Mouse (Mus musculus) layer of hippocampus, postnatal 14 days (tissue): ENCODE data around the gene Kif18b. TPM values are rescaled to one million over a fixed set of nuclear protein-coding genes. Genes with fewer than 3 reads are reported as not detected.

ENCODE experiments used
- DNase-seq, 2 experiments: peaks; one replicate each; pipeline ENCODE4 v3.0.0; 2021 to 2022; ENCODE audit warnings: low spot score in 2 of 2, mixed read lengths in 1 of 2
- long read RNA-seq, 2 experiments: library from polyadenylated mRNA; stranded (forward); transcript quantifications; one replicate each; pipeline ENCODE4 v2.0.0; 2021
- total RNA-seq, 2 experiments: library from RNA; stranded (reverse); gene quantifications; 2 replicates each; pipeline ENCODE4 v1.2.3; 2021

The Kif18b gene
- 1 to 10 TPM in 1 of 2 experiments, under 1 TPM in 1; 0.91 to 1.4 TPM for total RNA-seq
- long read RNA-seq, experiment 1 = 0 reads
- long read RNA-seq, experiment 2, partial matches to known transcripts = 0 of 3 reads
- long read RNA-seq, experiment 2, other reads (novel, unspliced or antisense) = 1 of 3 reads

DNA sequence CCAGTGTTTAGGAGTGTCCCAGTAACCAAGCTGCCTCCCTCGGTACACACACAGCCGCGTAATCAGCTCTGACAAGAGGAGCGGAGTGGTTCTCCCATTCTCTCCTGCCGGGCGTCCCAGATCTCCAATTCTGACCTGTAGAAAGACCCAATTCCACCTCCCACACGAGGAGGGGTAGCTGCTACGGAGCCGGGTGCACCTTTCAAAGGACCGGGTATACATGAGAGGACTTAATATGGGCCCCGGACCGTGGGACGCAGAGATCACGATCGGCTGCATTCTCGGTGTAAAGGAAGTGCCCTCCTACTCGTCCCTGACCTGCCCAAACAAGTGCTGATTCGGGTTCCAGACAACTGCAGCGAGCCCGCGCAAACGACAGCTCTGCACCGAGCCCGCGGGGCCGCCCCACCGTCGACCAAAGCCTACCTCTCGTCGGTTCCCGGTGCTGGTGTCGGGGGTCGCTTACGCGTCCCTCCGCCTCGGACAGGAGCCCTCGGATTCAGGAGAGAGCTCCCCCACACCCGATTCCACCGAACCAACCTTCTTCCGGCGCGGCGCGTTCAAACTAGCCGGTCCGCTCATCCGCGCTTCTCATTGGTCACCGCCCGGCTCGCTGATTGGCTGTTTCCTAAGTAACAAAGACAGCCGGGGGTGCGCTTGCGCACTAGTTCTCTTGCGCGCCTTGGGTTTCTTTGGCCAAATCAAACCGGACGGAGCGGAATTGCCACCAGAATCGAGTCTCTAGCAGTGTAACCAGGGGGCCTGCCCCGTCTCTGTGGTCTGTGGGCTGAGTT, at the start of gene Kif18b:
Kif18b (minus strand) TSS at position 568 of the 794 bp plus-strand sequence.
- peak; percentile 89 to 96 for DNase-seq

DNA sequence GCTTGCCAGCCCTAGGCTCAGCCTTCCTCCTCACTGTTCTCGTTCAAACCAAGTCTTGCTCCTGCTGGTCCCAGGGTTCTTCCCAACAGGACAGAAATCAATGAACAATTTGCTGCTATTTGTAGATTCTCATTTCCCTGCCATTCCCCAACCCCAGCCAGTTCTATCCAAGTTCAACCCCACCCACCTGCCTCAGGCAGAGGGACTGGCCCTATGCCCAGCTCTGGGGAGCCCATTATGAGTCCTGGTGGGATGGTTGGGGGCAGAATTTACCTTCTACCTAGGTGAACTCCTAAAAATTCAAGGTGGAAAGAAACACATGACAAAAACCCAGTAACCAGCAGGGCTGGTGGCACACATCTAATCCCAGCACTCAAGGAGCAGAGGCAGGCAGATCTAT, 47.4 kb upstream of the Kif18b start:
- DNase-seq = no peak

DNA sequence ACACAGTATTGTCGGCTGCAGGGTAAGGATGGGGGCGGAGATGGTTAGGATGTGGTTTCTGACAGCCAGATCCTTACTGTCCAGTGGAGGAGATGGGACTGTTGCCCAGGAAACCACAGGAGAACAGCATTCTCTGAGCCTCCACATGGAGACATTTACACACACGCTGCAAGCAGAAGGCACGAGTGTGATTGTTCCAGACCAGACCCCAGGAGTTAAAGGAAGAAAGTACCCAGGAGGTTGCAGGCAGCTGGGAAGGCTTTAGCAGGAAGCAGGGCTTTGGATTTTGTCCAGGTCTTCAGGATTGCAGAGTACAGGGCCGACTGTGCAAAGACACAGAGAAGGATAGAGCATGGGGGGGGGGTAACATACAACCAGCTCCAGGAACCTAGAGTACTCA, 46.7 kb upstream of the Kif18b start:
- no peak for DNase-seq

DNA sequence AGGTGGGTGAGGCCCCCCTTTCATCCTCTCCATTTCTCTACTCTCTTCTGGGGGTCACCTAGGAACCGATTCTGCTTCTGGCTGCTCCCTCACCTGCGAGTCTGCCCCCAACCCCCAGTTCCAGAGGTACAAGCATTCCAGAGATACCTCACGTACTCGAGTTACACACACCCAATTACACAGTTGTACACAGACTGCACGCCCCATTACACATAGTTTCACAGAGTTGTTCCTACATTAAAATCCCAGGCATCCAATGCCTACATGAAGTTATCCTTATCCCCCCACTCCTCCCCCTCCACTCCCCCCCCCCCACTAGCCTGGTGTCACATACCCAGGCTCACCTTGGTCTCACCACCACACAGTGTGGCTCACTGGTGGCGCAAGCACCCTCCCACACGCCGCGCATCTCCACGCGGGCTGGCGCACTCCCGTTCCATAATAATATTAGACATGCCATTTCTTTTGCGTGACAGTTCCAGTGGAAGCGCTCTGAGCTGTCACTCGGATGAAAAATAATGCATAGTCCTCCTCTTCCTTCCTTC, 39.7 kb upstream of the Kif18b start:
- no peak for DNase-seq

DNA sequence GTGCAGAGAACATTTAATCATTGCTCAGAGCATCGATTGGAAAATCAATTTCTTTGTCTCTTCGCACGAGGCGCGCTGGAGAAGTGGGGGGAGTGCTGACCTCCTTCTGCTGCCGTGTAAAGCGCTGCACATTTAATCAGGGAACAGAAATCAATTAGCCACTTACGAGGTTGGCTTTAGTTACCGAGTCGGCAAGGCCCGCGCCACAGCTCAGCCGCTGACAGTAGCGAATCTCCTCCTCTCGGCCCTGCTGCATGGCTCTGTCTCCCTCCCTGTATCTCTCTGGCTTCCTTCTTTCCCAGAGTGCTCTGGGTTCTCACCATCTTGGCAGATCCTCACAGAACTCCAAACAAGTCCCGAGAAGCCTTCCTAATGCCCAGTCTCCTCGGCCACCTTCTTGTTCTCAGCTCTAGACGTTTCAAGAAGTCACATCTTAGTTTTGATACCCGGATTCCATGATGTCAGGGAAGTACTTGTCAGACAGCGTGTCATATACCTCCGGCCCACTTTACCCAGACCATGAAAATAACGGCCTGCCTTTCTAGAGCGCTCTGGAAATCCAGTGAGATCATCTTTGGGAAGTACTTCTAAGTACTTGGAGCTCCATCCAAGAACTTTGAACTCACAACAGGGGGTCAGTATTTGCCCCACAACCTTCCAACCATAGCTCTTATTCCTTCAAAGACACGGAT, 39.1 kb upstream of the Kif18b start:
- DNase-seq = no peak

DNA sequence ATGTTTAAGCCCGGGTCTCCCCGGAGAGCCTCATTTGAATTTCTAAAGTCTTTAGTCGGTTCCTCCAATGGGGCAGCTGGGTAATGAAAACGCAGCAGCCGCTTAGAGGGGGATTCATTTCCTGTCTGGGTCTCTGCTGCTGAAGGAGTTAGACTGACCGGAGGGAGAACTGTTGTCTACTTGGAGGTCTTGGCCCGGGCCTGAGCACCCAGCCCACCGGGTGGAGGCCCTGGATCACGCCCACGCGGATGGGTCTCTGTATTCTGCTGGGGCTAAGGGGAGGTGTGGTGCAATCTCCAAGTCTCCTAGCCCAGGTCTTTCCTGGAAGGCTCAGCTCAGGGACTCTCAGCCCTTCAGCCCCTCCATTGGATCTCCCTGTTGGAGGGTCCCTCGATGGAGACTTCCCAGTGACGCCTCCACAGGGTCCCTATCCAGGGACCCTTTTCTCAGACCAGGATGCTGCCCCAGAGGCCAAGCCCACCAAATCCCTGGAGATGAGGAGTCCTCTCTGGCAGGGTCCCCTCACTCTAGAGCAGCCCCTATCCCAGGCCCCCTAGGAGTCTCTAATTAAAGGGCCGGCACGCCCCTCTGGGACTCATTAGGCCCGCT, 38.4 kb upstream of the Kif18b start:
- no peak for DNase-seq

DNA sequence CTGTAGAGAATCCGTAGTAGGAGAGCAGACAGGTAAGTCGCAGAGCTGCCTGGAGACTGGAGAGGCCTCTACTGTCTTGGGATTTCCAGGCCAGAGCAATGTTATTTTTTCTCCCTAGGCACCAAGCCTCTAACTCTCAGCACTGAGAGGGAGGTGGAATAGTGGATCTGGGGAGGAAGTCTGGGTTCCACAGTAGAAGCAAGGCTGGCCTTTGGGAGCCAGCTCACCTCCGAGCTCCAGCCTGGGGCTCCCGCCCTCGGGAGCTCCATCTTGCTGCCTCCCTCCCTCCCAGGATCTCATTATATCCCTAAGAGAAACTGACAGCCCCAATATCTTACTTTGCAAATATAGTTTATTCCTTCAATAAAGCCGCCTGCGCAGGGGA, 37.9 kb upstream of the Kif18b start:
- no peak for DNase-seq

DNA sequence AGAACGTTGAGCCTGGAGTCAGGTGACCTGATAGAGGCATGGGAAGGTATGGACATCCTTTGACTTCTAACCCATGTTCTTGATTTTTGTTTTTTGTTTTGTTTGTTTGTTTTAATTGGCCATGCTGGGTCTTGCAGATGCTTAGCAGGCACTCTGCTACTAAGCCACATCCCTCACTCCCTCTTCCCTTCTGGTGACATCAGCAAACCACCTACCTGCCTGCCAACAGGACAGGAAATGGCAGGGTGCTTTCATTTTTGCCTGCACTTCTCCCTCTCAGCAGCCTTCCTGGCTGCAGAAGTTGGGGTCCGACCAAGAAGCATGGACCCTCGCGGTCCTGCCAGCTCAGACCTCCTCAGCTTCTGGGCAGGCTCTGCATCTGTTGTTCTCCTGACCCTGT, 36.2 kb upstream of the Kif18b start:
- DNase-seq = no peak

DNA sequence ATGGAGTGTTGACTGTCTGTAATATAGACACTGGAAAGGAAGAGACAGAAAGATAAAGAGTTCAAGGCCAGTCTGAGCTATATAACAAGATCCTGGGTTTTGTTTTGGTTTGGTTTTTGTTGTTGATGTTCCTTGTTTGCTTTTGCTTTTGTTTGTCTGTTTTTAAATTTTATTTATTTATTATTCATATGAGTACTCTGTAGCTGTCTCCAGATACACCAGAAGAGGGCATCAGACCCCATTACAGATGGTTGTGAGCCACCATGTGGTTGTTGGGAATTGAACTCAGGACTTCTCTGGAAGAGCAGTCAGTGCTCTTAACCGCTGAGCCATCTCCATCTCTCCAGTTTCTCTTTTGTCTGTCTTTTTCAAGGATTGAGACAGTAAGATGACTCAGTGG, 33.9 kb upstream of the Kif18b start:
- DNase-seq = no peak

DNA sequence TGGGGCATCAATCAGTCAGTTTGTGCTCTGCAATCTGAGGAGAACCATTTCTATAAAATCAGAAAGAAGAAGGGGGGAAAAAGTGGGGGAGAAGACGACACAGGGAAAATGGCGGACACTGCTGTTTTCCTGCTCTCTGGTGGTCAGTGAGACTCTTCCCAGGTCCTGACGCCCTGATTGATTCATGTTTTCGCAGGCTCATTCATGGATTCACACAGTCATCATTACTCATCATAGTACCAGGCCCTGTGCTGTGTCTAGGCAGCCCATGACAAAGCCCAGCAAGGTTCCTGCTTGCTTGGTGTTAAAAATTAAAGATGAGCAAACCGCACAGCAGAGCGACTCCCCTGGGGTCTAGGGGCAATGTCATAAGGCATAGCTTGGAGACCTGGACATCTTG, 33.5 kb upstream of the Kif18b start:
- DNase-seq = no peak

DNA sequence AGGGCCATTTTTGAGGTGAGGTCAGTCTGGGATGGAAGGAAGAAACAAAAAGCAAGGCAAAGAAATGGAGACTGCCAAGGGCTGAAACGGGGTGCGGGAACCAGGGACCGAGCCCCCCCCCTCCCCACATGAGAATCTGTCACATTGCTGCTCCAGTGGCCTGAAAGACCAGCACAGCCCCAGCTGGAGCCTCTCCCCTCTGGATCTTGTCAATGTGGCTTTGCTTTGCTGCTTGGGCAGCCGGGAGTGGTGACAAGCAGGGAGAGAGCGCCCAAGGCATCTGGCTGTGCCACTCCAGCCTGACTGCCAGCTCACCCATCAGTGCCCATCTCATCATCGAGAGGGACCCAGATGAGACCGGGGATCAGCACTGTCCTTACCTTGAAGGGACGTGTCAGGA, 32.8 kb upstream of the Kif18b start:
- DNase-seq = no peak

DNA sequence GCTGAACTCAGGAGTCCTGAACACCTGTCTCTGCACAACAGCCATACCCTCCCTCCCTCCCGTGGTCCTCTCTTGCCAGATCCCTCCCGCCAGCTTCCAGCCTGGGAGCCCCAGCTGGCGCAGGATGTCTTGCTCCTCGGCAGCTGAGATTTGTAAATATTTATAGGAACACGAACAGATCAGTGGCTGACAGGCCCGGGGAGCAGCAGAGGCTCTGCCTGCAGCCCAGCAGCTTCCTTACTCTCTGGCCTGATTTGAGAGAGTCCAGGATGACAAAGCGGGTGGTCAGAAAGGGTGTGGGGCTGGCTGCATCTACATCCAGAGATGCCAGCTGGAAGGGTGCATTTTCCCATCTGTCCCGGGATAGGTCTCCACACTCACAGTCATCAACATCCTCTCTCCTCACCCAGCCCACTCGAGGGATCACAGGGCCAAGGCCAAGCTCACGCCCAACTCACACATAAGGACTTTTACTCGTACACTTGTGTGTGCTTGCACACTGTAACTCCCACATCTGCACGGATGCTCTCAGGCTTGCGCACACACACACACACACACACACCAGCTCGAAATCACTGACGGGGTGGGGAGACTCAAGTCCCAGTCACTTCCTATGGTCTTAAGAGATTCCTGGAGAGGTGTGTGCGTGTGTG, 32.2 kb upstream of the Kif18b start:
- no peak for DNase-seq

DNA sequence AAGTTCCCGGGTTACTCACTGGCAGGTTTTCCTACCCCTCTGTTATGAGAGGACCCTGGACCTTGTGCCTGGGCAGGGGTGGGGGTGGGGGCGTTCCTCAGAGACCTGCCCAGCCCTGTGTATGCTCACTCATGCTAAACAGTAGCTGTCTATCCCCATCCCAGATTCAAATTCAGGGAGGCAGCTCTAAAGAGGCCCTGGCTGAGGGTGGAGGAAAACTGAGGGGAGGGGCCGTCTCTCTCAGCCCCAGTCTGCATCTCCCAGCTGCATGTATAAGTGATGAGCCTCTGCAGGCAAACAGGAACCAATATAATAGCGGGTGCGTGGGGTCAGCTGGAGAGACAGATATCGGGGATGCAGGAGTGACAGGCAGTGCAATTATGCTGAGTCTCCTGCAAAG, 28.0 kb upstream of the Kif18b start:
- no peak for DNase-seq

DNA sequence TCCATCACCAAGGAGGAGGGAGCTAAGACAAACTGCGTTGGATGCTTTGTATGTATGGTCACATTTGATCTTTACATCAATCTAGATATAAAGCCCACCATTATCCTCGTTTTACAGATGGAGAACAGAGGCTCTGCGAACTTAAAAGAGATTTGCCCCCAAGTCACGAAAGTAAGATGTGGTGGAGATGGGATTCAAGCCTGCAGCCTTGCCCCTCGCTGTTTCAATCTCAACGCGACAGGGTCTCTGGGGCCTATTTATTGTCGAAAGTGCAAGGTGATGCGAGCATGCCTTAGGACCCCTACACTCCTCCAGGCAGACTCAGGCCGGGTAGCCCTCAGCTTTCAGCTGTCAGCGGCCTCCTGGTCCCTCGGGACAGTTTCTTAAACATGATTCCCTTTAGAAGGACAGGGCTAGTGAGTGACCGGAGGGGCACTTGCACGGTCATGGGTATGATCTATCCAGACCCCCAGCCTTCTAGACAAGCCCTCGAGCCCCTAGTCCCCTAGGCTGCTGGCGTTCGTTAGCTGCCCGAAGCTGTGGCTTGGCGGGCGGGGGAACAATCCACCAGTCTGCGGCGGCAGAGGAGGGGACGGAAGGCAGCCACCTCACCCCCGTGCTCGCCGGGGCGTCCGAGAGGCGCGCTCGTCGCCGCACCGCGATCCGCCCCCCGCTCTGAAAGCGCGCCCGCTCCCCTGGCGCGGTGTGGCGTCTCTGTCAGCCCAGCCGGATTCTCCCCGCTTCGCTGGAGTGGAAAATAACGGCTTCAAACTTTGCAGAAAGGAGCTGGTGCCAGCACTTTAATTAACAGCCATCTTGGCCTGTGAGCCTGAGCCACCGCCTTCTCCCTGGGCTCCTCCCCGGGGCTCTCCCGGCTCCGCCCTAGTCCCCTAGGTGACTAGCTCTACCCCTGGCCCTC, 23.4 kb upstream of the Kif18b start:
- peak in 1 of 2 experiments; percentile 28 for DNase-seq

DNA sequence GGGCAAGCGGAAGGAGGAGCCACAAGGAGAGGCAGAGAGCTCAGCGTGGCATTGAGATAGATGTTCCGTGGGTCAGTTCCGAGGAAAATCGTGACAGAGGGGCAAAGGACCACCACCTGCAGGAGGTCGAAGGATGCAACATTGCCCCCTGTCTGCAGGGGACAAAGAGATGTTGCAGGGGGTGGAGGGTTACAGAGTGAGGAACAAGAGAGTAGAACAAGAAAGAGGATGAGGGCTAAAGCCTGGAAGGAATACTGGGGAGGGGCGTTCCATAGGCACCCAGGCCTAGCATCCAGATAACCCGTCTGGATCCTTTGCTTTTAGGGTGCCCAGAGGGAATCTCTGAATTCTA, 22.0 kb upstream of the Kif18b start:
- DNase-seq = peak in 1 of 2 experiments; percentile 13

DNA sequence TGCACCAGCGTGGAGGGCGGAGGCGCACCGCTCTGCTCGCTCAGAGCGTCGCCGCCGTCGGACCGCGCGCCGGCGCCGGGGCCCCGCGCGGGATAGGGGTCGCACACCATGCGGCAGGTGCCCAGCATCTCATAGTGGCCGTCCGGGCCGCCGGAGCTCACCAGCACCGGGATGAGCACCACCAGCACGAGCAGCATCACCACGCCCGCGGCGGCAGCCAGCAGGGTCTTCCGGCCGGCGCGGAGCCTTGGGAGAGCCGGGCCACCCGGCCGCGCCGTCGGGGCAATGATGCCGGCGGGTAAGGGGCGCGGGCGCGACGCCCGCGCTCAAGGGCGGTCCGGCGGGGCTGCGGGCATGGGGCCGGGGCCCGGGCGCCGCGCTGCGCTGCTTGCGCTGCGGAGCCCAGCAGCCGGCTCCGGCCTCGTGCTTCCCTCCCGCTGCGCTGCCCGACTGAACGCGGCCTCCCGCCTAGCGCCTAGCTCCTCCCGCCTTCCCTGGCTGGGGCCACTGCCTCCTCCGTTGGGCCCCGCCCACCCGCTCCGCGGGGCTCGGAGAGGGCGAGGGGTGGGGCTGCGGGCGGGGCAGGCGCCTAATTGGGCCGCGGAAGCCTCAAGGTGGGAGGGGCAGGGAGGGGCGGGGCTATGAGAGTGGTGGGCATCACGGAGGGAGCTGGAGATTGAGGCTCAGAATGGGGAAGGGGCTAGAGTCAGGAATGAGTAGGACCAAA, 21.5 kb upstream of the Kif18b start, which contains the start of gene C1ql1:
C1ql1 (minus strand) TSS at position 424 of the 727 bp plus-strand sequence.
- DNase-seq = peak; percentile 53 to 72

DNA sequence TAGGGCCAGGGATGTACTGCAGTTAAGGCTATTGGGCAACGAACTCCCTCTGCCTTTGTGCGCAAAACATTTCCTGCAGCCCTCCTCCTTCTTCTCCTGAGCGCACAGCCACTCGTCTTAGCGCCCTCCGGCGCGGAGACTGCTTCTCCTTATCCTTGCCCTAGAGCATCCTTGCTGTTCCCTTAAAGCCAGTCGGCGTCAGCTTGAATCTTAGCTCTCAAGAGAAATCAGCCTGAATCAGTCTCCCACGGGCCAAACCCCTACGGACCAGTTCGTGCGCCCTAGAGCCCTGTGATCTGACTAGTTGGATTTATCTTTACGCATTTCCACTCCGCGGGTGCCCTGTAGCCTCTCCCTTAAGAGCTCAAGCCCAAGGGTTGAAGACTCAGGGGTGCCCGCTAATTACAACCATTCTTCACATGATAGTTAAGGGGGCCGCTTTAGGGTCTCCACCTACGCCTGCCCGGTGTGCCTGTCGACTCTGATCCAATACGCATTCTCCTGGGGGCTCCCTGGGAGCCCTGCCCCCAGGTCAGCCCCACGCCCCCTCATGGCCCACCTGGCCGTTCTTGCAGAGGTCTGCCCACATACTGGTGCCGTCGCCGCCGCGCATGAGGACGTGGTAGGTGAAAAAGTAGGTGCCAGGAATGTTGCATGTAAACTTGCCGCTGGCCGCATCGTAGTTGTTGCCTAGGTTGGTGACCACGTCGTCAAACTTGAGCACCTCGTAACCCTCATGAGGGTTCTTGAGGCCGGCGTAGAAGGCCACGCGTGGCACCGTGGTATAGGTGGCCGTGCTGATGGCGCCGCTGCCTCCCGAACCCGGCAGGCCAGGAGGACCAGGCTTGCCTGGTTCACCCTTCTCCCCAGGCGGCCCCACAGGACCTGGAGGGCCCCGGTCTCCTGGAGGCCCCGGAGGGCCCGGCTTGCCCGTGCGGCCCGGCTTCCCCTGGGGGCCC, 20.7 kb upstream of the Kif18b start:
- peak in 1 of 2 experiments; percentile 24 for DNase-seq

DNA sequence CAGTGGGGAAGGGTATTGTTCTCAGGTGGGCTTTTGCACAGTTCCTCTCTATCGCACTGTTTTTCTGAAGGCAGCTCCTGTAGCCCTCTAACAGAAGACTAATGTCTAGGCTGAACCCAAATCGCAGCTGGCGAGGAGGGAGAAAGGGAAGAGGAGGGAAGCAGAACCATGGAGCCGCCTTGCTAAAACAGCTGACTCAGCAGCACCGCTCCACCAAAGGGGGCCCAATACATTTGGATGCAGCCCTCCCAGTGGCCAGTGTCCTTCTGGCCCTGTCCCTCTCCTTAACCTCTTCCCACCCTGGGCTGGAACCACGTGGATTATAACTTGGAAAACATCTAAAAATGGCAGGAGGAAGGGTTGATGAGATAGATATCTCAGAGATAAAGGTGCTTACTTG, 16.3 kb upstream of the Kif18b start:
- no peak for DNase-seq
